Mouse (Mus musculus) urinary bladder, postnatal 25 days (tissue): ENCODE data around the gene Olfr453.
A peak's percentile ranks its signal among the peaks of the same experiment; 100 is the strongest.

Source experiments
- DNase-seq: peaks from one replicate; pipeline ENCODE4 v3.0.0; 2022; ENCODE audit warnings: low spot score

Olfr453 gene

DNA sequence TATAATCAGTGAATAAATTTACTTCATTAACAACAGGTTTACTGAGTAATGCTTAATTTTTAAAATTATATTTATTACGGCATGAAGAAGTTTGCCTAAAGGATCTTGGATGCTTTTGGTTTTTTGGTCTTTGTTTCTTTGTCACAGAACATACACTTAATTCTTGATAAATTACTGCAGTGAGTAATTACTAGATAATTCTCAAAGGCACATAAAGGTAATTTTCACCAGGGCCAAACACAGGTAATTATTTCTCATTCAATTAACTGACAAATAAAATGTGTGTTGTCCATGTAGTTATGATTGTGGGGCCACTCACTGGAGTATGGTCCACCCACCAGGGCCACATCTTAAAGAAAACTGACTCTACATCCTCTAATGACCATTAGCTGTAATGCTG lies at the start of gene Olfr453:
Olfr453 (plus strand) TSS at position 301 of the 400 bp plus-strand sequence.
- DNase-seq = no peak

DNA sequence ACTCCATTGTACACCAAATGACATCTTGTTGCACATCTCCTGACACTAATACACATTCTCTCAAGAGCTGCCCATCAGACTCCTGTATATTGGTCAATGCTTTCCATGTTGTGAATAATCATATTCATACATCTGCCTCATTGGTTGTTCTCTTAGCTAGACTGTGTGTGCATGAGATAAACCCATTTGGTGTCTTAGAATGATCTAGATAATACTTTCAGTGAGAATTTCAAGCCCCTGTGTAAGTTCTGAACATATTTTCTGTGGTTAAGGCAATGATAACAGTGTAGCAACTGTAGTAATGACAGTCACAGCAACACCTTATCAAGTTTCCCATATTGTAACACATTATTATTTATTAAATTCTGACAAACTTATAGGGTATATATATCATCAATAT lies 49.4 kb upstream of the Olfr453 start:
- DNase-seq = no peak

DNA sequence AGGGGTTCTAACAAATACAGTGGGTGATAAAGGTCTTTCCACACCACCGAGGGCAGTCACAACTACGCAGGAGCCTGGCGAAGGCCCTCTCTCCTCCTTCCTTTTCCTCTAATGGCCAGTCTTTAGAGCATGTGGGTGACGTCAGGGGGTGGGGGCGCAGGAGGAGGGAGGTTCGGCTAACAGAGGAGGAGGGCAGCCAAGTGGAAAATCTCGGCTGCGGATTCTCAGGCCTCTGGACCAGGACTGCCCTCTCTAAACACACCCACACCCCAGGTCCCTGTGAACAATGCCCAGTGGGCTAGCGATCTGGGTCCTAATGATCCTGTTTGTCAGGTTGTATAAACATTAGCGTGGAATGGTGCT lies 47.0 kb upstream of the Olfr453 start:
- DNase-seq = peak; percentile 66

DNA sequence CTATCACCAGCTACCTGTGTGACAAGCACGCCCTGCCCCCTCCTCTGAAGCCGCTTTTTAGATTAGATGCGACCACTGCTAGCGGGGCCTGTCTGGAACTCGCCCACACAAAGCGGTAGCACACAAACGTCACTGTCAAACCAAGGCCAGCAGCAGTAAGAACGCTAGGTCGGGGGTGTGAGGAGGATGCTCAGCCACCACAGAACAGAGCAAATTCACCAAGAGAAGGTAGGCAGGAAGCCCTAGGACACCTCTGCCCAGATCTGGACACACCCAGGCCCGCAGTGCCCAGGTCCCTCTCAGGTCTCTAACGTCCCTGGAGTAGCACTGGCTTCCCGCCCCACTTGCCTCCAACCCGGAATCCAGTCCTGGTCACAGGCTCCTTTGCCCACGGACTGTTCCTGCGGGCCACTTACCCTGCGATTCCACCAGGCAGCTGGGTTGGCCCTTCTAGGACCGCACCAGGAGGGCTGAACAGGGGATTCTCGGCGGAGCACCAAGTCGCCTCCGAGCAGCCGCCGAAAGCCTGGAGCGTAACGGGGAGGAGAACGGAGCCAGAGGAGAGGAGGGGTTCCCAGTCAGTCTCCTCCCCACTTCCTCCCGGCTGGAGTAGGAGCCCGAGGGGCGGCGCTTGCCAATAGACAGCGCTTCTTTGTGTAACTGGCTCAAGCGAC lies 46.5 kb upstream of the Olfr453 start:
- peak; percentile 63 for DNase-seq

- DNase-seq = peak; percentile 45
Observed at GRCm38 (mm10) chr6:42709291-42710211, 29.6 kb upstream of the Olfr453 start, which contains the start of gene Tcaf1. Gene Tcaf1 (minus strand): TSS chr6:42710088.

DNA sequence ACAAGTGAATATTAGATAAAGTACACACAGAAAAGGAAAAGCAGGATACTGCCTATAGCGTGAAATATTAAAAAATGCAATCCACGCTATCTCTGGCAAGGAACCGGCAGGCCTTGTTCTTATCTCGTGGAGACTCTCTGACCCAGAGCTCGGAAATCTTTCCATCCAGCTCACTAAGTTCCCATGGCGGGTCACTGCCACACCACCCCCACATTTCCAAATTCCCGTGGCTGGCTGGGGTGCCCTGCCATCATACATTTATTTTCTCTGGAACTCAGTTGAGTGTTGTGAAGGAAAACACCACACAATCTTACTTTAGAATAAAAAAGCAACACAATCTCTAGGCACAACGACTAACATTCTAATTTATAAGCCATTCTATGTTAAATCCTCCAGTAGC lies 24.5 kb upstream of the Olfr453 start:
- DNase-seq = no peak

DNA sequence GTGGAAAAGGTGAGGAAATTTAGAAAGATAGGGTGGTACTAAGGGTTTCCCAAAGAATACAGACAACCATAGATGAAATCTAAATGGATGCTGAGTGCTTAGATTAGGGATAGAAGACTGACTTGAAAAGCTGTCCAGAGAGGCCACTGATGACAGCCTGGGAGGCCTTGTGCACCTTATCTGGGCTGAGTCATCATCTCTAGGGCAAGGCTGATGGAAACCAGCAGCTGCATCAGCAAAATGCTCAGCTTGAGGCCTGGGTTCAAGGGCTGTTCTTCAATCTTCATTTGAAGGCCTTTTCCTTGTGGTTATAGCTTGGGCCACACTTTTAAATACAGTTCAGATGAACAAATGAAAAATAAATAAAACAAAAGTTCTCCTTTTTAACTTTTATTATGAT lies 21.2 kb upstream of the Olfr453 start:
- no peak for DNase-seq

DNA sequence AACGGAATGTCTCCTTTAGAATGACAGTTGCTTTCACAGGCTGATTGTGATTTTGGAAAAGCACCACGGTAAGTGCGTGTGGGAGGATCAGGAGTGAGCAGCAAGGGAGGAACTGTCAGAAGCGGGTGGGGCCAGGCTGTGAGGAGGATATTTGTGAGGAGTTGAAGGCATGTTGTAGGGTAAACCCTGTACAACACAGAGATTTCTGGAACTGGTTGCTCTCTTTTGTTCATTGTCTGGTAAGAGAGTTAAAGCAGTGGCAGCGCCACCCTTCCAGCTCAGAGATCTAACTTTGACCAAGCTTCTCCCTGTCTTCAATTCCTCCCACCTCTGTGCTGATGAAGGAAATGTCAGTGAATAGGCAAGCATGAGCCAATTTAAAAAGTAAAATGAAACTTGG lies 3.1 kb downstream of the Olfr453 start:
- DNase-seq = no peak

DNA sequence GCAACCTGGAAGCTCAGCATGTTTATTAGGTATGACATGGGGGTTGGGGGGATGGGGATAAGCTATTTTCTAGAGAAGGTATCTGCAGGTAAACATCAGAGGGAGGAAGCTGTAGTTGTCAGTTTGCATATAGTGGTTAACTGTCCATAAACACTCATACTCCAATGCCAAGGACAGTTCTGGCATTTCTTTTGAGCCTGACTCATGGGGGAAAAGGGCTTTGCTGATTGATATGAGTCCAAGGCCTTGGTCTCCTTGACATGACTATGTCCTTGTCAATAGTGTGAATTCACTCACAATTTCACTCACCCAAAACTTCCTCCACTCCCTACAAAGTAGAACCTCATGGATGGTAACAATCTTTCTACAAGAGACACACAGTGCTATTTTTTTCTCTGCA lies 8.7 kb downstream of the Olfr453 start:
- DNase-seq = no peak

DNA sequence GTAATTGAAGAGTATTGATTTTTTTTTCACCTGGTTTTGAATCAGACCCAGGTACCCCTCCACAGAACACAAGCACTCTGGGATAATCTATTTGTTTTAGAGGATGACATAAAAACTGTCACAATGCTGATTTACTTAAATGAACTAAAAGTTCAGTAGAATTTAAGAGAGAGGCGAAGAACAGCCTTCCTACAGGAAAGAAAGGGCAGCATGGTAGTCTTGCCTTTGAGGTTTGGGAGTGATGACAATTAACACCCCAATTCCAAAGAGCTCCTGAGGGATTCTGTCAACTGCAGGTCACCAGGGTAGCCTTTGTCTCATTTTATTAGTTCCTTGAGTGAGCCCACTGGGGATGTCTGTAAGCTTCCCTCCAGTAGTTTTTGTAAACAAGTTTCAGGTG lies 16.9 kb downstream of the Olfr453 start, which contains the start of gene Olfr38:
Olfr38 (plus strand) TSS at position 301 of the 400 bp plus-strand sequence.
- no peak for DNase-seq

GRCm38 (mm10) chr6:42777066-42777465 lies 37.9 kb downstream of the Olfr453 start:
- DNase-seq = no peak

DNA sequence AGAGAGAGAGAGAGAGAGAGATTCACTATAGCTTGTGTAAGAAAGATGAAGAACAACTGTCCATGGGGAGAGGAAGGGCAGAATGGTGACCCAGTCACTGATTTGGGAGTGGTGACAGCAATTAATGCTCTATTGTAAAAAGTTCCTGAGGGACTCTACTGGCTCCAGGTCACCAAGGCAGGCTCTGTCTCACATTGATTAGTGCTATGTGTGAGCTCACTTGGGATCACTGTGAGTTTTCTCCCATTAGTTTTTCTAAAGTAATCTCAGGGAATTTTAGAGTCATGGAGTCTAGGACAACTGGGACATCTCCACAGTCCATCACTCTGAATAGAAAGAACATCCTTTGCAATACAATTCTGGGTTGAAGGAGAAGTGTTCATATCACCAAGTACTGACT lies 45.6 kb downstream of the Olfr453 start, which contains the start of gene Olfr452:
Olfr452 (plus strand) TSS at position 301 of the 400 bp plus-strand sequence.
- DNase-seq = no peak

- DNase-seq = no peak
Observed at GRCm38 (mm10) chr6:42790247-42790948, 51.2 kb downstream of the Olfr453 start.

- DNase-seq = no peak
Observed at GRCm38 (mm10) chr6:42790949-42791556, 51.9 kb downstream of the Olfr453 start.

DNA sequence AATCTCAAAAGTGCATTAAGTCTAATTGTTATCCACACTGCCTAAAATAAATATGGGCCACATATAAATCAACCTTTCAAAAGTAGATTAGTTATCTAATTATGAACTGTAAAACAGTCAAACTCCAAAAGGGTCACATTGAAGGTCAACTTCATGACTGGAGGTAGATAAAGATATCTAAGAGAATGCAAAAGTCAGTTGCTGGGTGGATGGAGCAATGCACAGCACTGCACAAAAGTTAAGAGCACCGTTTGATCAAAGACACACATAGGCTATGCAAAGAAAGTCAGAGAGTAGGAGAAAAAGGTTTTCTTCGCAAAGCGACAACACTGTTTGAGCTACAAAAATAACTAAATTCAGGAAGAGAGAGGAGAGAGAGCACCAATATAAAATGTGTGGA lies 55.8 kb downstream of the Olfr453 start:
- DNase-seq = no peak
